Mouse (Mus musculus) bone marrow macrophage, adult 2 months (primary cell): ENCODE results near the gene Mark3. TPM values are rescaled to one million over a fixed set of nuclear protein-coding genes. Genes with fewer than 3 reads are reported as not detected.

Experiments
- H3K27ac ChIP-seq: 2 replicates; pipeline ENCODE4 v1.5.1; 2012; ENCODE audit warnings: low read depth, low read length; ENCODE audit not compliant: insufficient read depth
- H3K4me1 ChIP-seq: 2 replicates; pipeline ENCODE4 v1.6.1; 2012; ENCODE audit warnings: low read length; ENCODE audit not compliant: control insufficient read depth, insufficient read depth
- H3K4me3 ChIP-seq: 2 replicates; pipeline ENCODE4 v1.5.1; 2012; ENCODE audit warnings: mild to moderate bottlenecking, low read length, moderate library complexity; ENCODE audit not compliant: insufficient read depth
- CTCF ChIP-seq: IDR thresholded peaks from 2 replicates; pipeline ENCODE4 v1.5.1; 2012; ENCODE audit warnings: low read depth, mild to moderate bottlenecking, low read length, moderate library complexity
- POLR2A ChIP-seq: IDR thresholded peaks from 2 replicates; pipeline ENCODE4 v1.6.1; 2012; ENCODE audit warnings: mild to moderate bottlenecking, low read depth, low read length, borderline replicate concordance
- polyA plus RNA-seq: library from polyadenylated mRNA; stranded (reverse); fragments of >200 nt; gene quantifications from 2 replicates; pipeline ENCODE4 v1.2.4, GENCODE M21; 2012; ENCODE audit not compliant: missing spikeins, insufficient read depth, insufficient read length

Gene Mark3
- polyA plus RNA-seq, 1 experiment, result 28.6 TPM

DNA sequence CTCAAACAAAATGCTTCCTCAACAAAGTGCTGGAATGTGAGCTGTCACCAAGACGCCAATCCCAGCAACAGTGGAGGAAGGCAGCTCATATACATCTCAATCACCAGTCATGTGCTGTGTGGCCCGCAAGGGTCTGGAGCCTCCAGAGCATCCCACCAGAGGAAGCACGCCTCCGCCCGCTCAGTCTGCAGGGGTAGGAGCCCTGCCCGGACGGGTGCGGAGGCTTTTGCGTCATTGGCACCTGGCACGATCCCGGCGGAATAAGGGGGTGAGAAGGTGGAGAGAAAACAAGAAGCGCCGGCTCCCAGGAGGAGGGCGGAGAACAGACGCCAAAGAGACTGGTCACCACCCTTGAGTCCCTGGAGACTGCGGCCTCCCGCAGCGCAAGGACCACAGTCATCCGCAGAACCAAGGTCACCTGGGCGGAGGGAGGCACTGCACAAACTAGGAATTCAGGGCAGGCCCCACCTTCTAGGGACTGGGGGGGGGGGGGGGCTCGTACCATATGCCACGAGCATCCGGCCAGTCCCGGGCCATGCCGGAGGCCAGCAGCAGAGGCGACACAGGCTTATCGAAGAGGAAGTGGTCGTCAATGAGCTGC is 96.1 kb downstream of the Mark3 start:
- Histone ChIP-seq H3K4me3 (peak overlapping the region; percentile 89), H3K27ac (0 out of 2 replicates have a peak overlapping the region, but pooled peaks have one; percentile 92), H3K4me1 (peaks cover 39% of the 10 kb centered on the region)
- TF ChIP-seq CTCF (no peak), POLR2A (no peak)

DNA sequence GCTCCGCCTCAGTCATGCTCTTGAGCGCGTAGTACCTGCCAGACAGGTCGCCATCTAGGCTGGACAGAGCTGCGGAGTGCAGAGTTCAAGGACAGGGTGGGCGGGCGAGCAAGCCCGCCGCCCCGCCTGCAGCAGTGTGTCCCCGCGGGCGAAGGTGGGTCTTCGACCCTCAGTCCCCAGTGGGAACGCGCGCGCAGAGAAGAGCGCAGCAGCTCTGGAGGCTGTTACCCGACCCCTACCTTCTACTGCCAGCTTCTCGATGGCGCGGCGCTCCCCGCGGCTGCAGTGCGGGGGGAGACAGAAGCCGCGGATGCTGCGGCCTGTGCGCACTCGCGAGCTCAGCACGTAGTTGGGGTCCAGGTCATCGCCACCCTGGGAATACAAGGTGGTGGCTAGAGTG is 96.7 kb downstream of the Mark3 start:
- peaks cover 43% of the 10 kb centered on the region for H3K4me1 ChIP-seq
- no peak overlapping the region for H3K27ac ChIP-seq
- peak overlapping the region; percentile 89 for H3K4me3 ChIP-seq
- TF ChIP-seq POLR2A (no peak), CTCF (no peak)

DNA sequence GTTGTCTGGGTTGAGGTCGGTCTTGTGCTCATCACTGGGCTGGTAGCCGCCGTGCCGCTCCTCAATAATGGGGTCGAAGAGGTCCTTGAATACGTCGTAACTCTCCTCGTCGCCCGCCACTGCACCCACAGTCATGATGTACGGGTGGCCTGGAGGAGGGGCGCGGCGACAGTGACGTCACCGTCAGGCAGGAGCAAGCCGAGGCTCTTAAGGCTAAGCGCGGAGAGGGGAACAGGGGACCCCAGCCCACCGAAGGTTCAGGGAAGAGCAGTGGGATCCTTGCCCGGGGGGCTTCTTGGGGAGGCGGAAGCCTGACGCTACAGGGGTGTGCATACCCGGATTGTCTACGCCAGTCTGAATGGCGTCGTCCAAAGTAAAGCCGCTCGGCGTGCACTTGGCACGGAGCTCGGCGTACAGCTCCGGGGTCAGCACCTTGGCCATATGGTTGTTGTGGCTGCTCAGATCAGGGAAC is 97.1 kb downstream of the Mark3 start:
- Histone ChIP-seq H3K4me3 (peak overlapping the region; percentile 89), H3K27ac (peak overlapping the region; percentile 43; the same call in 1 of the 2 replicates), H3K4me1 (peaks cover 48% of the 10 kb centered on the region)
- TF ChIP-seq POLR2A (no peak), CTCF (no peak)

DNA sequence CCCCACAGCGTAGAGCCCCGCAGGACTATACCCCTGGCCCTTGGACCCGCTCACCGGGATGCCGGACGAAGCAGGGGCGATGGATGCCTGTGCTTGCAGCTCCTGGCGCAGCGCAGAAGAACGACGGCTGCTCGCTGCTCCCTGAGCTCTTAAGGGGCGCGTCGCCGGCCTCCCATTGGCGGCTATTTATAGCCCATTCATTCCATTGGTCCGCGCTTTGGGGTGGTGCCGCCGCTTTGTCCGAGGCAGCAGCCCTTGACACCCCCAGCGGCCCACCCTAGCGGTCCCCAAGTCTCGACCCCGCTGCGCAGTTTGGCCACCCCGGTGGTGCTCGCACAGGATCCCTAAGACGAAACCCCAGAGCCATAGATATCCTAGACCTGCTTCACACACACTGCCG is 97.9 kb downstream of the Mark3 start, which contains the start of gene Ckb:
Gene Ckb, minus strand, starts transcription at position 163 of the 400 bp plus-strand sequence.
- Histone ChIP-seq H3K4me1 (peaks cover 54% of the 10 kb centered on the region), H3K4me3 (peak within 1 kb of the TSS; percentile 89), H3K27ac (peak within 1 kb of the TSS; percentile 43)
- TF ChIP-seq CTCF (no peak), POLR2A (peak; percentile 70; the same call in 1 of the 2 replicates)

DNA sequence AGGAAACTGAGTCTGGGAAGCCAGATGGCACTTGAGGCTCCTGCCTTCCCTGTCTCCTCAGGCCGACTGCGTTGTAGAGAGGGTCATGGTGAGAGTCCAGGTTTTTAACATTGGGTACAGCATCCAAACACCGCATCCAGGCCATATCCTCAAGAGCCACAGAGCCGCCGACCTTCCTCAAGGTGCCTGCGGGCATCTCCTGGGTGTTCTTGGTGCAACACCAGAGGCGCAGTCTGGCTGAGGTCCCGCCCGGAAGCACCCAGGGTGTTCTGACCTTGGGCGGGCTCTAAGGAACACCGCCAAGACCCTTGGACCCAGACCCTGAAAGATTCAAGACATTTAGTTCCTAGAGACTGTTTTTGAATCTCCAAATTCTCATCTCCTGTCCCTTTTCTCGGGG is 98.3 kb downstream of the Mark3 start:
- Histone ChIP-seq H3K4me1 (peaks cover 57% of the 10 kb centered on the region), H3K4me3 (peak overlapping the region; percentile 89)

DNA sequence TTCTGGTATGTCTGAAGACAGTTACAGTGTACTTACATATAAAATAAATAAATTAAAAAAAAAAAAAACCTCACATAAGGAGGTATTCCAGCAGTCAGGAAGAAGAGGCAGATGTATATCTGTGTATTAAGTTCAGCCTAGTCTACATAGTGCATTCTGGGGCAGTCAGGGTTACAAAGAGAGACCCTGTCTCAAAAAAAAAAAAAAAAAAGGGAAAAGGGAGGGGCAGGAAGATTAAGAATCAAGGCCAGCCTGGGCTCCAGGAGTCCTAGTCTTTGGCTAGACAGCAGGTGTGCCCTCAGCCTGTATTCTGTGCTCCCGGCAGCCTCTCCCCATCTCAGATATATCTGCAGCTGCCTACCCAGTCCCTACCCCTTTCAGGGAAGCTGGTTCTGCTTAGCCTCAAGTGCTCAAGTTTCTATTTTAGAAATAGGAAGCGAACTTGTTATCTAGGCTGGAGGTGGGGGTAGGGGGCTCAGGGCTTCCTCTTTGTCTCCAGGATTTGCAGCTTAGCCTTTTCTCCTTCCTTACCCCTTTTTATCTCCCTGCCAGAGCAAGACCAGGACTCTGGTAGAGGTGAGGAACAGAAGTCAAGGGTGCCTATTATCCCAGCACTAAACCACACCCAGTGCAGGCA is 100.6 kb downstream of the Mark3 start:
- Histone ChIP-seq H3K4me3 (peak overlapping the region; percentile 27), H3K4me1 (peaks cover 51% of the 10 kb centered on the region), H3K27ac (peak overlapping the region; percentile 98)
- no peak for TF ChIP-seq POLR2A

More for the DNA sequence above, 98.3 kb downstream of the Mark3 start:
- TF ChIP-seq CTCF (no peak), POLR2A (no peak)
- no peak overlapping the region for H3K27ac ChIP-seq

DNA sequence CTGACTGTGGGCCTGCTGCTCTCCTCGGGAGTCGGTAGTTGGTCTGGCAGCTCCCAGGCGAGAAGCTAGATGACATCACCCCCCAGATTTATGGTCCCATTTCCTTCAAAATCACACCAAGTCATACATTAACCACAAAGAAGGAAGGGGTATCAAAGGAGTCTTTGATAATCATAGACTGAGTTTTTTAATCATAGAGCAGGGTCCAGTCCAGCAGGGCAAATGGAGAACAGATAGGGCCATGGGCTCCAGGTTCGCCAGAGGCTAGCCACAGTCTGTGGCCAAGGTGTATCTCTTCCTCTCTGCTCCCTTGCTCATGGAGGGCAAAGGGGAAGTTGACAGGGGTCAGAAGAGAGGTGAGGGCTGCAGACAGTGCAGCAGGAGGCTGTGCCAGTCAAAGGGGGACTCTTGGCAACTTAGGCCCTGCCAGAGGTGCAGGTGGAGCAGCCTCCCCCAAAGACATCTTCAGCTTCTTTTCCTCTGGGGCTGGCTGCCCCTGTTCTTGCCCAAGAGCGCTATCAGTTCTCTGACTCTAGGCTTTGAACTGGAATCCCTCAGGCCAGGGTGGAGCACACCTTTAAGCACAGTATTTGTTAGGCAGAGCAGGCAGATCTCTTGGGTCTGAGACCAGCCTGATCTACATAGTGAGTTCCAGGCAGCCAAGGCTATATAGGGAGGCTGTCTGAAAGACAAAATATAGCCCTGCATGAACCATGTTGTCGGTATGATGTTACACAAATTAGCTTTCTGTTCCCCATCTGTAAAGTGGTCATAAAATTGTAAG is 101.7 kb downstream of the Mark3 start:
- TF ChIP-seq CTCF, result no peak
- no peak for TF ChIP-seq POLR2A
- H3K27ac ChIP-seq, result peak overlapping the region; percentile 98
- peaks cover 45% of the 10 kb centered on the region for H3K4me1 ChIP-seq
- H3K4me3 ChIP-seq, result peak overlapping the region; percentile 27; the same call in 1 of the 2 replicates

DNA sequence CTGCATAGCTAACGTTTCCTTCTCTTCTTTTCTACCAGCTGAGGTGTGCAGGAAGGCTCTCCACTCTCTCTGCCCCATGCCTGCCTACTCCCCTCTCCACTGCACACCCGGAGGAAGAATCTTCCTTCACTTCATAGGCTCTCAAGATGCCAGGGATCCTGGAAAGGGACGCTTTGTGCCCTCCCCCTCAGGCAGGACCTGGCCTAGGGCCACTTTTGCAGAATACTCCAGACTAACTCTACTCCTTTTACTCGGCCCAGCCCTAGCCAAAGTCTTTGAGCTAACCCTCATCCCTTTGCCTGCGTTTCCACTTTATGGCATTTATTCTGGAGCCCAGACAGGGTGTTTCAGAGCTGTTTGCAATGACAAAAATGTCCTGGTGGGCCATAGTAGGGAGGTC is 103.1 kb downstream of the Mark3 start:
- H3K27ac ChIP-seq, result peak overlapping the region; percentile 98
- TF ChIP-seq POLR2A (no peak), CTCF (no peak)
- H3K4me1 ChIP-seq, result peaks cover 44% of the 10 kb centered on the region
- peak overlapping the region; percentile 84 for H3K4me3 ChIP-seq

DNA sequence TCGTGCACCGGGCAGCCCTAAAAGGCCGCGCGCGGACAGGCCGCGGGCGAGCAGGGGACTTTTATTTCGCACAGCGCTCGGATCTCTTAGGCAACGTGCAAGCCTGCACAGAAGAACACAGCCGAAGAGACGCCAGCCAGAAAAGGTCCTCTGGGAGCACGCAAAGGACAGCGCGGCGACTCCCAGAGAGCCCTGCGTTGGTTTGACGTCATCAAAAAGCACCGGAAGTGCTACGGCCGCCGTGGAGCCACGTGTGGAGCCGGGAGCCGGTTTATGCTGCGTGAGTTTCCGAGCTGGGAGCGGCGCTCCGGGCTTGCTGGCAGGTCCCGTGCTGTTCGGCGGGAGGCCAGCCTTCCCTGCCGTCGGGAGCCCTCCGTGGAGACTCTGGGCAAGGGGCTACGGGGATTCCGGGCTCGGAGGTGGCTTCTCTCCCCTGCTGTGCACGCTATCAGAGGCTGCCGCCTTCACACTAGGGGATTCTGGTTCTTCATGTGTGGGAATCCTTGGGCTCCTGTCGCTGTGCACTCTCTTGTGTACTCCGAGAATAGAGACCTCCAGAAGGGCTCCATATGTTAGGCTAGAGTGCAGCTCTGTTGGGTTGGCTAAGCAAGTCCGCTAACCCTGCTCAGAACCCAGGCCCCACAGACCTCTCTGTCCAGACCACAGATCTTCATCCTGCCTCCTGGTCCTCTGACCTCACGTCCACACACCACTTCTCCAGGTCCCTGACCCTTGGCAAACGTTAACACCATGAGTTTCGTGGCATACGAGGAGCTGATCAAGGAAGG is 103.8 kb downstream of the Mark3 start, which contains the start of gene Trmt61a:
Gene Trmt61a, plus strand, starts transcription at position 224 of the 788 bp plus-strand sequence.
- H3K27ac ChIP-seq, result peak within 1 kb of the TSS; percentile 98
- TF ChIP-seq POLR2A (no peak), CTCF (no peak)
- peaks cover 40% of the 10 kb centered on the region for H3K4me1 ChIP-seq
- peak within 1 kb of the TSS; percentile 84 for H3K4me3 ChIP-seq

DNA sequence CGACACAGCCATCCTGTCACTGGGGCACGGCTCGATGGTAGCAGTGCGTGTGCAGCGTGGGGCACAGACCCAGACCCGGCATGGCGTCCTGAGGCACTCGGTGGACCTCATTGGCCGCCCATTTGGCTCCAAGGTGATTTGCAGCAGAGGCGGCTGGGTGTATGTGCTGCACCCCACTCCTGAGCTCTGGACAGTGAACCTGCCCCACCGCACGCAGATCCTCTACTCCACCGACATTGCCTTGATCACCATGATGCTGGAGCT is 104.3 kb downstream of the Mark3 start:
- Histone ChIP-seq H3K4me3 (peak overlapping the region; percentile 84), H3K4me1 (peaks cover 35% of the 10 kb centered on the region), H3K27ac (peak overlapping the region; percentile 3)
- TF ChIP-seq POLR2A (no peak), CTCF (no peak)
